Mouse (Mus musculus): ENCODE measurements around the gene Serf2. TPM values are rescaled to one million over a fixed set of nuclear protein-coding genes. Genes with fewer than 3 reads are reported as not detected.

Gene Serf2
- total RNA-seq, 1 experiment = 459 TPM

DNA sequence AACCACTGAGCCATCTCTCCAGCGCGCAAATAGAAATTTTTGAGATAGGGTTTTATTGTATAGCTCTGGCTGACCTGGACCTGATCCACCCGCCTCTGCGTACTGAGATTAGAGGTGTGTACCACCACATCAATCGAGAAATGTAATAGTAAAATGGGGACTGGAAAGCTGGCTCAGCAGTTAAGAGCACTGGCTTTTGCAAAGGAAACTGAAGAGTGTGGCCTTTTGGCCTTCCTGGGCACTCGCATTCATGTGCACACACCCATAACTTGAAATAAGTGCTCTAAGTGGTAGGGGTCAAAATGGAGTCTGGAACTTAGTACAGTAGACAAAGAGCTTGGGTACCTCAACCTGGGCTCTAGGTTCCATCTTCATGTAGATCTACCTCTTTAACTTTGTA is 32.6 kb upstream of the Serf2 start:
- Histone ChIP-seq H3K9me3 (ENCODE audit: control insufficient read depth, insufficient read depth, low read depth, low read length) (no peaks in the 10 kb centered on the region), H3K27ac (ENCODE audit: insufficient read depth, low read depth, low read length, poor library complexity, severe bottlenecking) (no peak overlapping the region), H3K9ac (ENCODE audit: insufficient read depth, low read depth, low read length, poor library complexity, severe bottlenecking) (no peak overlapping the region), H3K4me1 (ENCODE audit: control insufficient read depth in 2 of 2, insufficient read depth in 2 of 2, low read length in 2 of 2, poor library complexity in 1 of 2) (peaks cover 3 to 6% of the 10 kb centered on the region in 2 experiments; a peak in 3 of 4 replicates), H3K4me3 (ENCODE audit: insufficient read depth in 1 of 2, low read depth in 1 of 2, low read length in 2 of 2, poor library complexity in 1 of 2, severe bottlenecking in 1 of 2) (no peak overlapping the region), H3K36me3 (ENCODE audit: control insufficient read depth, insufficient read depth, low read length, poor library complexity, severe bottlenecking) (peaks cover 8% of the 10 kb centered on the region)
- TF ChIP-seq CHD2 (IDR thresholded peaks at IDR 0.05; ENCODE audit: low read depth, low read length) (no peak), ZNF384 (IDR thresholded peaks at IDR 0.05; ENCODE audit: low read depth, low read length) (no peak), ZC3H11A (IDR thresholded peaks at IDR 0.05; ENCODE audit: borderline replicate concordance, low read depth, low read length) (no peak), HCFC1 (IDR thresholded peaks at IDR 0.05; ENCODE audit: borderline replicate concordance, insufficient read depth, low read length) (no peak), MAFK (IDR thresholded peaks at IDR 0.05; ENCODE audit: insufficient read depth, low read depth, low read length) (no peak)
- no peak for DNase-seq (ENCODE audit: low read depth, low spot score)
- in situ Hi-C loops (cut with MboI; ENCODE audit: low sequenced_read_pairs in 2 of 2, unreplicated experiment in 2 of 2) = no loop called here

- in situ Hi-C loops (cut with MboI; ENCODE audit: low sequenced_read_pairs in 2 of 2, unreplicated experiment in 2 of 2) = no loop called here
- TF ChIP-seq CHD2 (IDR thresholded peaks at IDR 0.05; ENCODE audit: low read depth, low read length) = no peak
- no peak for TF ChIP-seq MAFK (IDR thresholded peaks at IDR 0.05; ENCODE audit: insufficient read depth, low read depth, low read length)
- TF ChIP-seq ZNF384 (IDR thresholded peaks at IDR 0.05; ENCODE audit: low read depth, low read length) = no peak
- TF ChIP-seq HCFC1 (IDR thresholded peaks at IDR 0.05; ENCODE audit: borderline replicate concordance, insufficient read depth, low read length) = no peak
- no peak for TF ChIP-seq ZC3H11A (IDR thresholded peaks at IDR 0.05; ENCODE audit: borderline replicate concordance, low read depth, low read length)
- H3K9me3 ChIP-seq (ENCODE audit: control insufficient read depth, insufficient read depth, low read depth, low read length) = no peaks in the 10 kb centered on the region
These were observed 30.5 kb upstream of the Serf2 start for GRCm38 (mm10) chr2:121418476-121418875.

DNA sequence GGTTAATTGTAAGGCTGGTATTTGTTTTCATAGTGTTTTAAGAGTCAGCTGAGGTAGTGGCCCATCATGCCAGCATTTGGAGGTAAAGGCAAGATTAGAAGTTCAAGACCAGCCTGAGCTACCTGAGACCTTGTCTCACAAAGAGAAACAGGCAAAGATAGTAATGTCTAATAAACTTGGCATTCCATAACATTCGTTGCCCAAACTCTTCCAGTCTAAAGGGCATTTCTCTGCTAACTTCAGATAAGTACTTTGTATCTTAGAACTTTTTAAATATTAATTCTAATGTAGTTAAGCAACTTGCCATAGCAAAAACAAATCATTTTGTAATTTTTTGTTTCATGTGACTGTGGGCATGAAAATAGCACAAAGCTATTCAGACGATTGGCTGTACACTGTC is 25.8 kb upstream of the Serf2 start:
- Histone ChIP-seq H3K9me3 (ENCODE audit: control insufficient read depth, insufficient read depth, low read depth, low read length) (no peaks in the 10 kb centered on the region), H3K4me1 (ENCODE audit: control insufficient read depth in 2 of 2, insufficient read depth in 2 of 2, low read length in 2 of 2, poor library complexity in 1 of 2) (no peaks in the 10 kb centered on the region), H3K27ac (ENCODE audit: insufficient read depth, low read depth, low read length, poor library complexity, severe bottlenecking) (no peak overlapping the region), H3K36me3 (ENCODE audit: control insufficient read depth, insufficient read depth, low read length, poor library complexity, severe bottlenecking) (peaks cover 21% of the 10 kb centered on the region), H3K4me3 (ENCODE audit: insufficient read depth in 1 of 2, low read depth in 1 of 2, low read length in 2 of 2, poor library complexity in 1 of 2, severe bottlenecking in 1 of 2) (no peak overlapping the region), H3K9ac (ENCODE audit: insufficient read depth, low read depth, low read length, poor library complexity, severe bottlenecking) (no peak overlapping the region)
- in situ Hi-C loops (cut with MboI; ENCODE audit: low sequenced_read_pairs in 2 of 2, unreplicated experiment in 2 of 2) = no loop called here
- TF ChIP-seq MAFK (IDR thresholded peaks at IDR 0.05; ENCODE audit: insufficient read depth, low read depth, low read length) (no peak), CHD2 (IDR thresholded peaks at IDR 0.05; ENCODE audit: low read depth, low read length) (no peak), ZC3H11A (IDR thresholded peaks at IDR 0.05; ENCODE audit: borderline replicate concordance, low read depth, low read length) (no peak), ZNF384 (IDR thresholded peaks at IDR 0.05; ENCODE audit: low read depth, low read length) (no peak), HCFC1 (IDR thresholded peaks at IDR 0.05; ENCODE audit: borderline replicate concordance, insufficient read depth, low read length) (no peak)
- no peak for DNase-seq (ENCODE audit: low read depth, low spot score)

More at GRCm38 (mm10) chr2:121418476-121418875, 30.5 kb upstream of the Serf2 start:
- peaks cover 3 to 6% of the 10 kb centered on the region in 2 experiments; a peak in 3 of 4 replicates for H3K4me1 ChIP-seq (ENCODE audit: control insufficient read depth in 2 of 2, insufficient read depth in 2 of 2, low read length in 2 of 2, poor library complexity in 1 of 2)
- H3K27ac ChIP-seq (ENCODE audit: insufficient read depth, low read depth, low read length, poor library complexity, severe bottlenecking) = no peak overlapping the region
- no peak overlapping the region for H3K9ac ChIP-seq (ENCODE audit: insufficient read depth, low read depth, low read length, poor library complexity, severe bottlenecking)
- no peak for DNase-seq (ENCODE audit: low read depth, low spot score)
- H3K4me3 ChIP-seq (ENCODE audit: insufficient read depth in 1 of 2, low read depth in 1 of 2, low read length in 2 of 2, poor library complexity in 1 of 2, severe bottlenecking in 1 of 2) = no peak overlapping the region
- peaks cover 14% of the 10 kb centered on the region for H3K36me3 ChIP-seq (ENCODE audit: control insufficient read depth, insufficient read depth, low read length, poor library complexity, severe bottlenecking)

- Histone ChIP-seq H3K4me3 (ENCODE audit: insufficient read depth in 1 of 2, low read depth in 1 of 2, low read length in 2 of 2, poor library complexity in 1 of 2, severe bottlenecking in 1 of 2) (no peak overlapping the region), H3K4me1 (ENCODE audit: control insufficient read depth in 2 of 2, insufficient read depth in 2 of 2, low read length in 2 of 2, poor library complexity in 1 of 2) (no peaks in the 10 kb centered on the region), H3K9ac (ENCODE audit: insufficient read depth, low read depth, low read length, poor library complexity, severe bottlenecking) (no peak overlapping the region), H3K9me3 (ENCODE audit: control insufficient read depth, insufficient read depth, low read depth, low read length) (no peaks in the 10 kb centered on the region), H3K27ac (ENCODE audit: insufficient read depth, low read depth, low read length, poor library complexity, severe bottlenecking) (no peak overlapping the region), H3K36me3 (ENCODE audit: control insufficient read depth, insufficient read depth, low read length, poor library complexity, severe bottlenecking) (peaks cover 24% of the 10 kb centered on the region)
- no peak for DNase-seq (ENCODE audit: low read depth, low spot score)
- TF ChIP-seq ZC3H11A (IDR thresholded peaks at IDR 0.05; ENCODE audit: borderline replicate concordance, low read depth, low read length) = no peak
- in situ Hi-C loops (cut with MboI; ENCODE audit: low sequenced_read_pairs in 2 of 2, unreplicated experiment in 2 of 2) = no loop called here
These were observed 23.1 kb upstream of the Serf2 start for GRCm38 (mm10) chr2:121425890-121426289.

DNA sequence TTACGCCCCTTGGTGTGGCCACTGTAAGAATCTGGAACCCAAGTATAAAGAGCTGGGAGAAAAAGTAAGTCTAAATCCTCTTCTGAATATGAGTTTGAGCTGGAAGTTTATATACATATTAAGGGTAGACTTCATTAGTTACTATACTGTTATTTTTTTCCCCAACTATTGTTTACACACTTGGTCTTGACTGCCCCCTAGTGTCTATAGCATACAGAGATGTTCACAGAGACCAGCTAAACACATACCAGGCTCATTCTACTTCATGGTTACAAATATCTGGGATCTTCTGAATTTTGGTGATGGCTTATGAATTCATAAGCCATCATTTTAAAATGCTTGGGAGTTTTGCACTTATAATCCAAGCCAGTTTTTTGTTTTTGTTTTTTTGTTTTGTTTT is 14.1 kb upstream of the Serf2 start:
- no peak for TF ChIP-seq ZNF384 (IDR thresholded peaks at IDR 0.05; ENCODE audit: low read depth, low read length)
- no peak for TF ChIP-seq CHD2 (IDR thresholded peaks at IDR 0.05; ENCODE audit: low read depth, low read length)
- TF ChIP-seq HCFC1 (IDR thresholded peaks at IDR 0.05; ENCODE audit: borderline replicate concordance, insufficient read depth, low read length) = no peak
- no peak for TF ChIP-seq ZC3H11A (IDR thresholded peaks at IDR 0.05; ENCODE audit: borderline replicate concordance, low read depth, low read length)
- no peak for TF ChIP-seq MAFK (IDR thresholded peaks at IDR 0.05; ENCODE audit: insufficient read depth, low read depth, low read length)
- Histone ChIP-seq H3K4me1 (ENCODE audit: control insufficient read depth in 2 of 2, insufficient read depth in 2 of 2, low read length in 2 of 2, poor library complexity in 1 of 2) (no peaks in the 10 kb centered on the region), H3K9ac (ENCODE audit: insufficient read depth, low read depth, low read length, poor library complexity, severe bottlenecking) (no peak overlapping the region), H3K9me3 (ENCODE audit: control insufficient read depth, insufficient read depth, low read depth, low read length) (no peaks in the 10 kb centered on the region), H3K27ac (ENCODE audit: insufficient read depth, low read depth, low read length, poor library complexity, severe bottlenecking) (no peak overlapping the region), H3K36me3 (ENCODE audit: control insufficient read depth, insufficient read depth, low read length, poor library complexity, severe bottlenecking) (peaks cover 45% of the 10 kb centered on the region), H3K4me3 (ENCODE audit: insufficient read depth in 1 of 2, low read depth in 1 of 2, low read length in 2 of 2, poor library complexity in 1 of 2, severe bottlenecking in 1 of 2) (no peak overlapping the region)
- in situ Hi-C loops (cut with MboI; ENCODE audit: low sequenced_read_pairs in 2 of 2, unreplicated experiment in 2 of 2) = no loop called here
- DNase-seq (ENCODE audit: low read depth, low spot score) = no peak
